Comparison of ENCODE assay signal across 14 mouse cellular contexts in the genomic region with DNA sequence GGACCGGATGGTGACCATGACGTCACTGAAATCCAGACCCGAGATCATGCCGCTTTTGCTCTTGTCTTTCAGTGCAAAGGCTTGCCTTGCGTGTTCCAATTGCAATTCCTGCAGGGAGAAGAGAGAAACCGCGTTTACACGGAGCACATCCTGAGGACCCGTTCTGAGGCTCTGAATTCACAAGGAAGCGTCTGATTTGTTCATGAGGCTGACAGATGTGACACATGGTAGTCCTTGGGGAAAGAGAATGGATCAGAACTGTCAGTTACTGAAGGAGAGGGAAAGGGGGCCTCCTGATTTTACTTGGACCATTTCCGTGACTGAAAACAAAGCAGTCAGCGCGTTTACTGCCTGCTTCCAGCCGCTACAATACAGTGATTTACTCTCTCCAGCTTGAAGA. TPM values are rescaled to one million over a fixed set of nuclear protein-coding genes. Genes with fewer than 3 reads are reported as not detected.
DNase-seq lines count a peak whose midpoint lies in the region; ATAC-seq lines count a peak whose summit lies in the region.
"Had no signal": no experiment of that assay in that cellular context is flagged by ENCODE, and none has a peak within 500 bp of the region (broad histone marks: within the 10 kb centered on the region; RNA-seq: fewer than 3 reads in every experiment).

No protein-coding gene starts in this region.

- no peaks in the 10 kb centered on the region for H3K27me3 ChIP-seq in heart, embryonic 16.5 days (ENCODE audit: control insufficient read depth, insufficient read depth, low read length)
- no peaks in the 10 kb centered on the region for H3K27me3 ChIP-seq in midbrain, embryonic 13.5 days
- no peaks in the 10 kb centered on the region for H3K27me3 ChIP-seq in midbrain, embryonic 10.5 days (ENCODE audit: low read depth, poor library complexity, severe bottlenecking)
- H3K27me3 ChIP-seq in hindbrain, embryonic 13.5 days = no peaks in the 10 kb centered on the region
- H3K27me3 ChIP-seq in neural tube, embryonic 15.5 days (replicated peaks) = no peaks in the 10 kb centered on the region
- no peaks in the 10 kb centered on the region for H3K27me3 ChIP-seq in liver, embryonic 12.5 days (replicated peaks)
- H3K27me3 ChIP-seq: heart, embryonic 15.5 days; liver, embryonic 13.5 days had no signal

- no peak for DNase-seq in heart, postnatal 14 days
- DNase-seq in midbrain, embryonic 10.5 days (ENCODE audit: low spot score) = no peak
- no peak for DNase-seq in cerebellum, adult 8-10 months
- DNase-seq: B cell, adult 2 months; cerebellum, postnatal 14 days; gastrocnemius, postnatal 25 days; liver, embryonic 13.5 days had no signal

- intact Hi-C loops in heart, postnatal 14 days (cut with DNase I) = no loop called here

- H3K4me3 ChIP-seq in heart, embryonic 16.5 days (ENCODE audit: low read length) = no peak overlapping the region
- no peak overlapping the region for H3K4me3 ChIP-seq in midbrain, embryonic 13.5 days (replicated peaks)
- H3K4me3 ChIP-seq in midbrain, embryonic 10.5 days = no peak overlapping the region
- no peak overlapping the region for H3K4me3 ChIP-seq in hindbrain, embryonic 13.5 days
- no peak overlapping the region for H3K4me3 ChIP-seq in neural tube, embryonic 15.5 days (replicated peaks)
- no peak overlapping the region for H3K4me3 ChIP-seq in liver, embryonic 12.5 days
- H3K4me3 ChIP-seq: heart, embryonic 15.5 days; liver, embryonic 13.5 days had no signal

- H3K9me3 ChIP-seq in heart, embryonic 16.5 days (replicated peaks; ENCODE audit: control insufficient read depth, low read length) = peaks cover 3% of the 10 kb centered on the region; the same call in 1 of the 2 replicates
- H3K9me3 ChIP-seq in midbrain, embryonic 13.5 days = no peaks in the 10 kb centered on the region
- 0 out of 2 replicates have a peak, but pooled peaks cover 4% of the 10 kb centered on the region for H3K9me3 ChIP-seq in midbrain, embryonic 10.5 days (replicated peaks)
- 0 out of 2 replicates have a peak, but pooled peaks cover 8% of the 10 kb centered on the region for H3K9me3 ChIP-seq in hindbrain, embryonic 13.5 days
- no peaks in the 10 kb centered on the region for H3K9me3 ChIP-seq in neural tube, embryonic 15.5 days (replicated peaks)
- H3K9me3 ChIP-seq in liver, embryonic 12.5 days (replicated peaks) = 0 out of 2 replicates have a peak, but pooled peaks cover 3% of the 10 kb centered on the region
- H3K9me3 ChIP-seq: heart, embryonic 15.5 days; liver, embryonic 13.5 days had no signal

- H3K4me2 ChIP-seq in heart, embryonic 16.5 days (ENCODE audit: low read depth, low read length) = peak overlapping the region; percentile 35
- H3K4me2 ChIP-seq in midbrain, embryonic 13.5 days (replicated peaks) = no peak overlapping the region
- H3K4me2 ChIP-seq in hindbrain, embryonic 13.5 days = 0 out of 2 replicates have a peak overlapping the region, but pooled peaks have one; percentile 11
- peak overlapping the region; percentile 22 for H3K4me2 ChIP-seq in neural tube, embryonic 15.5 days
- no peak overlapping the region for H3K4me2 ChIP-seq in liver, embryonic 12.5 days
- H3K4me2 ChIP-seq: heart, embryonic 15.5 days; liver, embryonic 13.5 days had no signal

- WGBS in heart, embryonic 16.5 days = 69% methylated on average over 14 of the region's 14 CpGs
- WGBS in midbrain, embryonic 13.5 days = 76% methylated on average over 14 of the region's 14 CpGs
- 84% methylated on average over 14 of the region's 14 CpGs for WGBS in midbrain, embryonic 10.5 days
- 51% methylated on average over 14 of the region's 14 CpGs for WGBS in hindbrain, embryonic 13.5 days
- 15% methylated on average over 14 of the region's 14 CpGs for WGBS in neural tube, embryonic 15.5 days
- 85% methylated on average over 14 of the region's 14 CpGs for WGBS in liver, embryonic 12.5 days (ENCODE audit: insufficient replicate concordance)

- peaks cover 42% of the 10 kb centered on the region for H3K36me3 ChIP-seq in heart, embryonic 16.5 days (ENCODE audit: control insufficient read depth, insufficient read depth)
- peaks cover 59% of the 10 kb centered on the region for H3K36me3 ChIP-seq in midbrain, embryonic 13.5 days
- peaks cover 37% of the 10 kb centered on the region for H3K36me3 ChIP-seq in midbrain, embryonic 10.5 days
- peaks cover 63% of the 10 kb centered on the region for H3K36me3 ChIP-seq in hindbrain, embryonic 13.5 days
- H3K36me3 ChIP-seq in neural tube, embryonic 15.5 days = peaks cover 53% of the 10 kb centered on the region
- H3K36me3 ChIP-seq in liver, embryonic 12.5 days = peaks cover 62% of the 10 kb centered on the region

- no peaks in the 10 kb centered on the region for H3K4me1 ChIP-seq in heart, embryonic 16.5 days (ENCODE audit: control insufficient read depth, insufficient read depth, low read length)
- peaks cover 4% of the 10 kb centered on the region; the same call in 1 of the 2 replicates for H3K4me1 ChIP-seq in midbrain, embryonic 13.5 days (replicated peaks)
- 0 out of 2 replicates have a peak, but pooled peaks cover 3% of the 10 kb centered on the region for H3K4me1 ChIP-seq in midbrain, embryonic 10.5 days
- H3K4me1 ChIP-seq in hindbrain, embryonic 13.5 days (replicated peaks) = peaks cover 10% of the 10 kb centered on the region; the same call in 1 of the 2 replicates
- H3K4me1 ChIP-seq in neural tube, embryonic 15.5 days = peaks cover 10% of the 10 kb centered on the region; the same call in 1 of the 2 replicates
- no peaks in the 10 kb centered on the region for H3K4me1 ChIP-seq in liver, embryonic 12.5 days
- H3K4me1 ChIP-seq: heart, embryonic 15.5 days; liver, embryonic 13.5 days had no signal

- no peak for ATAC-seq in heart, embryonic 16.5 days (replicated peaks; ENCODE audit: extremely low read depth, insufficient read depth, low FRiP score)
- no peak for ATAC-seq in midbrain, embryonic 13.5 days
- no peak for ATAC-seq in hindbrain, embryonic 13.5 days (ENCODE audit: low FRiP score)
- ATAC-seq in neural tube, embryonic 15.5 days (ENCODE audit: low FRiP score) = no peak
- ATAC-seq in liver, embryonic 12.5 days = no peak
- ATAC-seq: intestine, postnatal 0 days had no signal

- H3K27ac ChIP-seq in heart, embryonic 16.5 days (ENCODE audit: low read length) = no peak overlapping the region
- peak overlapping the region; percentile 14; the same call in 1 of the 2 replicates for H3K27ac ChIP-seq in midbrain, embryonic 13.5 days
- no peak overlapping the region for H3K27ac ChIP-seq in midbrain, embryonic 10.5 days (replicated peaks)
- H3K27ac ChIP-seq in hindbrain, embryonic 13.5 days = peak overlapping the region; percentile 31; the same call in 1 of the 2 replicates
- no peak overlapping the region for H3K27ac ChIP-seq in neural tube, embryonic 15.5 days (replicated peaks)
- H3K27ac ChIP-seq in liver, embryonic 12.5 days = no peak overlapping the region
- H3K27ac ChIP-seq: heart, embryonic 15.5 days; liver, embryonic 13.5 days had no signal

- H3K9ac ChIP-seq in heart, embryonic 16.5 days (ENCODE audit: low read length) = no peak overlapping the region
- H3K9ac ChIP-seq in midbrain, embryonic 13.5 days (replicated peaks) = no peak overlapping the region
- no peak overlapping the region for H3K9ac ChIP-seq in hindbrain, embryonic 13.5 days
- H3K9ac ChIP-seq in neural tube, embryonic 15.5 days (replicated peaks) = no peak overlapping the region
- no peak overlapping the region for H3K9ac ChIP-seq in liver, embryonic 12.5 days
- H3K9ac ChIP-seq: heart, embryonic 15.5 days; liver, embryonic 13.5 days had no signal

RNA-seq across cellular contexts. Expression of a gene that starts 52.5 kb away (rescaled TPM):
- 126 TPM in 2 replicates for polyA plus RNA-seq in heart, embryonic 16.5 days (2015; fragmentation: Nextera tagmentation; extraction: Ambion mirVana)
- 100 to 1,000 TPM; 242 to 245 TPM for total RNA-seq in heart, postnatal 14 days (2021)
- polyA plus RNA-seq in midbrain, embryonic 13.5 days (2015; fragmentation: Nextera tagmentation; extraction: Ambion mirVana) = 64.2 and 65.9 TPM in 2 replicates
- 30.0 and 35.2 TPM in 2 replicates for polyA plus RNA-seq in midbrain, embryonic 10.5 days (2016; fragmentation: Nextera tagmentation; extraction: Ambion mirVana)
- polyA plus RNA-seq in hindbrain, embryonic 13.5 days (2015; fragmentation: Nextera tagmentation; extraction: Ambion mirVana) = 74.2 and 77.5 TPM in 2 replicates
- 109 and 119 TPM in 2 replicates for polyA plus RNA-seq in neural tube, embryonic 15.5 days (2015; fragmentation: Nextera tagmentation; extraction: Ambion mirVana)
- 31.1 and 31.2 TPM in 2 replicates for polyA plus RNA-seq in liver, embryonic 12.5 days (2016; fragmentation: Nextera tagmentation; extraction: Ambion mirVana)

Comparison
In these comparisons a context has a peak if more than half of its experiments do, and no peak if none do; other contexts are left out.
1. H3K27ac ChIP-seq: peak in midbrain, embryonic 13.5 days (single experiment) and hindbrain, embryonic 13.5 days (single experiment); none in heart, embryonic 16.5 days (single experiment), midbrain, embryonic 10.5 days (single experiment), neural tube, embryonic 15.5 days (single experiment) and liver, embryonic 12.5 days (single experiment).
2. H3K4me2 ChIP-seq: peak in heart, embryonic 16.5 days (single experiment), hindbrain, embryonic 13.5 days (single experiment) and neural tube, embryonic 15.5 days (single experiment); none in midbrain, embryonic 13.5 days (single experiment) and liver, embryonic 12.5 days (single experiment).